Mouse (Mus musculus) layer of hippocampus, postnatal 36 days (tissue): ENCODE measurements around the gene Tnfaip8l1. TPM values are rescaled to one million over a fixed set of nuclear protein-coding genes. Genes with fewer than 3 reads are reported as not detected.

Source experiments
- microRNA-seq, 2 experiments: library from miRNA; unstranded; fragments of <30 nt; microRNA quantifications; one replicate each; pipeline ENCODE4 v1.2.0; 2021
- total RNA-seq, 2 experiments: library from RNA; stranded (reverse); gene quantifications; 2 replicates each; pipeline ENCODE4 v1.2.3; 2021

Tnfaip8l1 gene
- total RNA-seq, 2 experiments from 2014 or later: 5.3 to 7.3 TPM

Small RNA genes lying within 50 kb of the gene (microRNA-seq; reads per million reads assigned to microRNA genes)
- gene Gm44397: 0 reads per million in 2 experiments

Other genes with a start within 250 kb of the Tnfaip8l1 start
- gene Zfp119b, start 213.0 kb upstream of the Tnfaip8l1 start, total RNA-seq: 1 to 10 TPM; 3.4 to 5.4 TPM
- gene Ebi3, start 209.8 kb upstream of the Tnfaip8l1 start, total RNA-seq: 1 to 10 TPM; 1.1 to 1.2 TPM
- 10 to 100 TPM; 17.4 to 20.5 TPM for gene Yju2, start 203.4 kb upstream of the Tnfaip8l1 start, total RNA-seq
- gene Shd, start 192.0 kb upstream of the Tnfaip8l1 start, total RNA-seq: 10 to 100 TPM; 24.4 to 26.8 TPM
- gene Fsd1, start 176.0 kb upstream of the Tnfaip8l1 start, total RNA-seq: 10 to 100 TPM; 70.1 to 75.8 TPM
- gene Stap2, start 156.9 kb upstream of the Tnfaip8l1 start, total RNA-seq: 1 to 10 TPM; 2.1 TPM
- gene Mpnd, start 156.8 kb upstream of the Tnfaip8l1 start, total RNA-seq: 100 to 1,000 TPM in 1 of 2 experiments, 10 to 100 TPM in 1; 95.5 to 102 TPM
- gene Sh3gl1, start 125.8 kb upstream of the Tnfaip8l1 start, total RNA-seq: 10 to 100 TPM; 61.5 to 69.6 TPM
- 1 to 10 TPM; 2.5 to 3.6 TPM for gene Chaf1a, start 122.0 kb upstream of the Tnfaip8l1 start, total RNA-seq
- 10 to 100 TPM; 84.6 to 87.3 TPM for gene Ubxn6, start 87.4 kb upstream of the Tnfaip8l1 start, total RNA-seq
- 100 to 1,000 TPM; 115 to 121 TPM for gene Hdgfl2, start 82.8 kb upstream of the Tnfaip8l1 start, total RNA-seq
- 1 to 10 TPM; 1.4 to 6.8 TPM for gene Plin4, start 52.7 kb upstream of the Tnfaip8l1 start, total RNA-seq
- gene Plin5, start 44.9 kb upstream of the Tnfaip8l1 start, total RNA-seq: under 1 TPM; 0.40 to 0.63 TPM
- gene Lrg1, start 40.5 kb upstream of the Tnfaip8l1 start, total RNA-seq: 1 to 10 TPM in 1 of 2 experiments, under 1 TPM in 1; 0.40 to 1.7 TPM
- gene Sema6b, start 22.1 kb upstream of the Tnfaip8l1 start, total RNA-seq: 100 to 1,000 TPM; 129 to 138 TPM
- gene Mydgf, start 21.4 kb downstream of the Tnfaip8l1 start, total RNA-seq: 10 to 100 TPM; 40.9 to 44.0 TPM
- 10 to 100 TPM; 68.2 to 70.9 TPM for gene Dpp9, start 56.4 kb downstream of the Tnfaip8l1 start, total RNA-seq
- 10 to 100 TPM; 34.3 to 35.7 TPM for gene Fem1a, start 94.3 kb downstream of the Tnfaip8l1 start, total RNA-seq
- 1 to 10 TPM; 6.1 to 6.7 TPM for gene Ticam1, start 114.3 kb downstream of the Tnfaip8l1 start, total RNA-seq
- gene Plin3, start 130.4 kb downstream of the Tnfaip8l1 start, total RNA-seq: 10 to 100 TPM; 10.9 to 15.0 TPM
- gene Arrdc5, start 137.8 kb downstream of the Tnfaip8l1 start, total RNA-seq: not detected
- gene Uhrf1, start 140.8 kb downstream of the Tnfaip8l1 start, total RNA-seq: 1 to 10 TPM; 1.2 to 1.3 TPM
- gene Kdm4b, start 163.6 kb downstream of the Tnfaip8l1 start, total RNA-seq: 10 to 100 TPM; 84.3 to 96.2 TPM